Mouse (Mus musculus) heart, postnatal 0 days (tissue): Measurements from ENCODE around the gene Vmn1r188. TPM values are rescaled to one million over a fixed set of nuclear protein-coding genes. Genes with fewer than 3 reads are reported as not detected.

ENCODE experiments used
- ATAC-seq: fragments of 200-750 bp; cut with Nextera tagmentation; 2 replicates; pipeline ENCODE4 v1.8.0; 2017; ENCODE audit warnings: low read depth, moderate number of reproducible peaks, moderate library complexity; ENCODE audit not compliant: insufficient read depth
- DNase-seq: peaks from one replicate; pipeline ENCODE4 v3.0.0-alpha.2; 2016; ENCODE audit warnings: low spot score
- H3K27ac ChIP-seq: fragments of 300-500 bp; sonication (generic); 2 replicates; pipeline ENCODE4 v1.5.1; 2014; ENCODE audit warnings: low read depth, mild to moderate bottlenecking
- H3K27me3 ChIP-seq: fragments of 300-500 bp; sonication (generic); 2 replicates; pipeline ENCODE4 v1.6.1; 2014; ENCODE audit warnings: low read length, mixed read lengths; ENCODE audit not compliant: control insufficient read depth, insufficient read depth
- H3K36me3 ChIP-seq: fragments of 300-500 bp; sonication (generic); replicated peaks from 2 replicates; pipeline ENCODE4 v1.6.1; 2014; ENCODE audit warnings: low read length, mixed read lengths; ENCODE audit not compliant: control insufficient read depth, insufficient read depth
- H3K4me1 ChIP-seq: fragments of 300-500 bp; sonication (generic); 2 replicates; pipeline ENCODE4 v1.6.1; 2014; ENCODE audit warnings: antibody characterized with exemption; ENCODE audit not compliant: control insufficient read depth, insufficient read depth
- H3K4me2 ChIP-seq: fragments of 300-500 bp; sonication (generic); 2 replicates; pipeline ENCODE4 v1.6.1; 2014; ENCODE audit warnings: low read depth, mild to moderate bottlenecking, low read length, moderate library complexity
- H3K4me3 ChIP-seq: fragments of 300-500 bp; sonication (generic); 2 replicates; pipeline ENCODE4 v1.5.1; 2014; ENCODE audit warnings: low read depth, low read length
- H3K9ac ChIP-seq: fragments of 300-500 bp; sonication (generic); replicated peaks from 2 replicates; pipeline ENCODE4 v1.6.1; 2014; ENCODE audit warnings: low read depth, low read length, mixed read lengths
- H3K9me3 ChIP-seq: fragments of 300-500 bp; sonication (generic); replicated peaks from 2 replicates; pipeline ENCODE4 v1.6.1; 2016; ENCODE audit warnings: low read length; ENCODE audit not compliant: control insufficient read depth
- CTCF ChIP-seq: IDR thresholded peaks from 2 replicates; pipeline ENCODE4 v1.5.1; 2016; ENCODE audit warnings: antibody characterized with exemption, control low read depth, low read depth
- EP300 ChIP-seq: IDR thresholded peaks from 2 replicates; pipeline ENCODE4 v1.6.1; 2016; ENCODE audit warnings: antibody characterized with exemption, low read depth
- WGBS: fragments of 180-500 bp; shearing (Covaris S2); extraction: QIAGEN DNeasy Blood & Tissue Kit; methylation state at CpG from one replicate; pipeline ENCODE4 v1.1.7; 2014; 5-methylcytosine and 5-hydroxymethylcytosine counted together
- polyA plus RNA-seq: library from polyadenylated mRNA; unstranded; fragments of >200 nt; fragmentation: Nextera tagmentation; extraction: Ambion mirVana; gene quantifications from 2 replicates; pipeline ENCODE4 v1.2.1, GENCODE M21; 2015
- total RNA-seq: library from RNA; depleted of rRNA; stranded (reverse); fragments of >200 nt; gene quantifications from 2 replicates; pipeline ENCODE4 v1.2.3, GENCODE M21; 2014; ENCODE audit warnings: low replicate concordance

Gene Vmn1r188
- total and polyA plus RNA-seq, 2 experiments from 2014 or later, result not detected

DNA sequence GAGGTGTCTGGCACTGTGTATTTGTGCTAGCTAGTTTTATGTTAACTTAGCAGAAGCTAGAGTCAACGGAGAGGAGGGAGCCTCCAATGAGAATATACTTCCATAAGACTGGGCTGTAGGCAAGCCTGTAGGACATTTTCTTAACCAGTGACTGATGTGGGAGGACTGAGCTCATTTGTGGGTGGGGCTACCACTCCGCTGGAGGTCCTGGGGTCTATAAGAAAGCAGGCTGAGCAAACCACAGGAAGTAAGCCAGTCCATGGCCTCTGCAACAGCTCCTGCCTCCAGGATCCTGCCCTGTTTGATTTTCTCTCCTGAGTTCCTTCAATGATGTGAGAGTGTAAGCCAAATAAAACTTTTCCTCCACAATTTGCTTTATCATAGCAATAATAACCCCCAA is 38.9 kb upstream of the Vmn1r188 start:
- H3K36me3 ChIP-seq, result no peaks in the 10 kb centered on the region
- H3K4me1 ChIP-seq, result peaks cover 16% of the 10 kb centered on the region
- no peak overlapping the region for H3K4me3 ChIP-seq
- no peaks in the 10 kb centered on the region for H3K9me3 ChIP-seq
- ATAC-seq, result no peak
- H3K27me3 ChIP-seq, result no peaks in the 10 kb centered on the region
- no peak overlapping the region for H3K9ac ChIP-seq
- no peak for DNase-seq
- TF ChIP-seq EP300 (no peak), CTCF (no peak)
- H3K27ac ChIP-seq, result no peak overlapping the region
- WGBS, result 46% methylated on average over 2 of the region's 2 CpGs
- H3K4me2 ChIP-seq, result no peak overlapping the region

- no peak for TF ChIP-seq CTCF
- no peak for TF ChIP-seq EP300
- Histone ChIP-seq H3K27ac (no peak overlapping the region), H3K27me3 (no peaks in the 10 kb centered on the region), H3K4me3 (no peak overlapping the region), H3K4me1 (no peaks in the 10 kb centered on the region; the same call in 1 of the 2 replicates), H3K9ac (no peak overlapping the region), H3K9me3 (no peaks in the 10 kb centered on the region), H3K4me2 (no peak overlapping the region), H3K36me3 (no peaks in the 10 kb centered on the region)
- DNase-seq, result no peak
- ATAC-seq, result no peak
- WGBS, result 84% methylated on average over 2 of the region's 2 CpGs
Observed at GRCm38 (mm10) chr13:22049041-22049440, 35.2 kb upstream of the Vmn1r188 start.

DNA sequence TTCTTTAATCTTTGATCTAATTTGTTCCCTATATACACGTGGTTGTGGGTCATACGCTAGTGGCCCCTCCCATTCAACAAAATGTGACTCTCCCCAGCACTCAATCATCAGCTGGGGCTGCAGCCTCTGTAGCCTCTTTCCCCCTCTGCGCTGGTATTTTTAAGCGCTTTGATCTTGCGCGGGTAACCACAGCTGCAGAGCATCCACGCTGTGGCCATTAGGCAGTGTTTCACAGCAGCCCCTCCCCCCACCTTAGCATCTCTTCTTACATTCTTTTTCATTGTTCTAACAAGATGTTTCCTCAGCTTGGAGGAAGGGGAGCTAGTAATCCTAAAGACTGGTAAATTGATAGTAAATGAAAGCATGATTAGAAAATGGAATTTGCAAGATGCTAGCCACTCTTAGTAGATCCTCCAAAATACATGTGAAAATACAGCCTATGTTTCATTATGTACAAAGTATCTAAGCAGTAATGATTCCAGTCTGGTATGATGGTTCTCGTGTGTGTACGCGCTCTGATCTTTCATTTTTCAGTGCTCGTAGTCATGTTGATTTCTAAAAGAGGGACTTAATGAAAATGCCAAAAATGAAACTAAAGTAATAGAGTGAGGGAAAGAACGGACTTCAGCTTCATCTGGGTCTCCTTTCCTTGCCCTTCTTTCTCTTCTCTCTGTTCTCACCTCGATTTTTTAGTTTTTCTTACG is 34.4 kb upstream of the Vmn1r188 start:
- no peak for TF ChIP-seq CTCF
- no peak for TF ChIP-seq EP300
- peak overlapping the region; percentile 62 for H3K27ac ChIP-seq
- peak overlapping the region; percentile 76 for H3K4me2 ChIP-seq
- ATAC-seq, result no peak
- H3K9me3 ChIP-seq, result no peaks in the 10 kb centered on the region
- WGBS, result 2% methylated on average over 14 of the region's 14 CpGs
- H3K36me3 ChIP-seq, result no peaks in the 10 kb centered on the region
- H3K4me3 ChIP-seq, result peak overlapping the region; percentile 55
- no peak for DNase-seq
- H3K27me3 ChIP-seq, result no peaks in the 10 kb centered on the region
- no peaks in the 10 kb centered on the region; the same call in 1 of the 2 replicates for H3K4me1 ChIP-seq
- H3K9ac ChIP-seq, result no peak overlapping the region; the same call in 1 of the 2 replicates

GRCm38 (mm10) chr13:22050591-22051522 is 33.4 kb upstream of the Vmn1r188 start:
- H3K9ac ChIP-seq, result peak overlapping the region; percentile 40
- peak overlapping the region; percentile 62 for H3K27ac ChIP-seq
- no peaks in the 10 kb centered on the region for H3K9me3 ChIP-seq
- no peaks in the 10 kb centered on the region for H3K27me3 ChIP-seq
- H3K4me3 ChIP-seq, result peak overlapping the region; percentile 55
- ATAC-seq (peak; percentile 95), DNase-seq (peak; percentile 88)
- peak overlapping the region; percentile 76 for H3K4me2 ChIP-seq
- TF ChIP-seq CTCF (peak; percentile 75), EP300 (0 out of 2 replicates have a peak, but pooled peaks have one; percentile 74)
- H3K4me1 ChIP-seq, result no peaks in the 10 kb centered on the region; the same call in 1 of the 2 replicates
- H3K36me3 ChIP-seq, result no peaks in the 10 kb centered on the region
- under 1% methylated on average over 52 of the region's 52 CpGs for WGBS

- TF ChIP-seq EP300 (no peak), CTCF (no peak)
- H3K27ac ChIP-seq, result 0 out of 2 replicates have a peak overlapping the region, but pooled peaks have one; percentile 54
- 8% methylated on average over 5 of the region's 5 CpGs for WGBS
Observed at GRCm38 (mm10) chr13:22051523-22051859, 32.7 kb upstream of the Vmn1r188 start.

More at GRCm38 (mm10) chr13:22051523-22051859, 32.7 kb upstream of the Vmn1r188 start:
- Histone ChIP-seq H3K4me3 (peak overlapping the region; percentile 55), H3K27me3 (no peaks in the 10 kb centered on the region), H3K4me1 (no peaks in the 10 kb centered on the region; the same call in 1 of the 2 replicates), H3K36me3 (no peaks in the 10 kb centered on the region), H3K9ac (peak overlapping the region; percentile 40; the same call in 1 of the 2 replicates), H3K4me2 (peak overlapping the region; percentile 76), H3K9me3 (no peaks in the 10 kb centered on the region)
- ATAC-seq, result no peak
- no peak for DNase-seq
